Mouse (Mus musculus) cerebellum, postnatal 10 days (tissue): ENCODE measurements around the gene Olfr1394.
"Not testable (repeated sequence)": the region's sequence is repeated elsewhere in the genome, so short reads cannot be mapped to it uniquely, and the experiment has no call there.

ENCODE experiments used
- DNase-seq, 2 experiments: peaks; one replicate each; pipeline ENCODE4 v3.0.0; 2021; ENCODE audit warnings: mixed read lengths in 2 of 2

The Olfr1394 gene

DNA sequence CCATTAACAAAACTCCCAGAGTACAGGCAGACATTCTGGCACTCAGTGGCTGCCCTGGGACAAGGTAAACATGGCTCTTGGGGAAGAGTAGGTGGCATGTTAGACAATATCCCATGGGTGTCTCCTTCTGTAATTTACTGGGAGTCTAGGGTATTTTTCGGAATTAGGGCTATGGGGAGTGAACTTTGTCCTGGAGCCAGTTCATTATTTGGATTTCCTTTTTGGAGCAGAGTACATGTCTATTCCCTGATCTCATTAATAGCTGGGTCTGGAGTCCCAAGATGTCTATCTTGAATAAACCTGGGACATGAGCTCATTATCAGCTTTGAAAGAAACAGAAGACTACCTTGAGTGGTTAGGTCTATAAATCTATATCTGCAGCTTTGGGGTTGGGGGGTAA, at the start of gene Olfr1394:
Gene Olfr1394 (plus strand): TSS at position 301 of the 400 bp plus-strand sequence.
- no peak for DNase-seq

GRCm38 (mm10) chr11:49105752-49106151, 48.4 kb upstream of the Olfr1394 start:
- DNase-seq, result no peak

- DNase-seq, result no peak
Measured at GRCm38 (mm10) chr11:49107650-49108537, 46.3 kb upstream of the Olfr1394 start.

DNA sequence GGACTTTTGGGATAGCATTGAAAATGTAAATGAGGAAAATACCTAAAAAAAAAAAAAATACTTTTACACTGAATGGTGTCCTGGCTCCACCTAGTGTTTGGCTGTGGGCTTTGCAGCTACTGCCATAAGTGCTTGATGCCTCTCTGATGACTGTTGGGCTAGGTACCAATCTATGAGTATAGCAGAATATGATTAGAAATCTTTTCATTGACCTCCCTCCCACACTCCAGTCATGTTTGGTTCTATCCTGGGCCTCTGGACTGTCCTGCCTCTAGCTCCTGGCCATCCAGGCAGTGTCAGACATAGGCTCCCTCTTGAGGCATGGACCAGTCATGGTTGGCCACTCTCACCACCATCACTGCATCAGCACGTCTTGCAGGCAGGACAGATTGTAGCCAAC, 45.3 kb upstream of the Olfr1394 start:
- DNase-seq, result peak; percentile 40

DNA sequence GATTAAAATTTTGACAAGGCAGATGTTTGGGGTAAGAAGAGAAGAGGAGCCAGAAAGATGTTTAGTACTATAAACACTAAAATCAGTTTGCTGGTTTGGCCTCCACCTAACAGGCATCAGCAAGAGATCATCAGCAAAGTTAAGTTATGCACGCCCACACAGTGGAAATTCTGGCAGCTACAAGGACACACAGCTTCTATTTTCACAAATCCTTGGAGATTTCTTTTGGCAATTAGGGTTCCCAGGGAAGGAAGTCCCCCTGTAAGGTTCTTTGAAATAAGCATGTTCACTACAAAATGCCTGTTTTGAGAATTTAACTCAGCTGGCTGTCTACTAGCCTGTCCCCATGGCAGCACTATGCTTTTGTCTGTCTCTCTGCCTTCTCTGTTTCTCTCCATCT, 43.2 kb upstream of the Olfr1394 start:
- DNase-seq, result no peak

DNA sequence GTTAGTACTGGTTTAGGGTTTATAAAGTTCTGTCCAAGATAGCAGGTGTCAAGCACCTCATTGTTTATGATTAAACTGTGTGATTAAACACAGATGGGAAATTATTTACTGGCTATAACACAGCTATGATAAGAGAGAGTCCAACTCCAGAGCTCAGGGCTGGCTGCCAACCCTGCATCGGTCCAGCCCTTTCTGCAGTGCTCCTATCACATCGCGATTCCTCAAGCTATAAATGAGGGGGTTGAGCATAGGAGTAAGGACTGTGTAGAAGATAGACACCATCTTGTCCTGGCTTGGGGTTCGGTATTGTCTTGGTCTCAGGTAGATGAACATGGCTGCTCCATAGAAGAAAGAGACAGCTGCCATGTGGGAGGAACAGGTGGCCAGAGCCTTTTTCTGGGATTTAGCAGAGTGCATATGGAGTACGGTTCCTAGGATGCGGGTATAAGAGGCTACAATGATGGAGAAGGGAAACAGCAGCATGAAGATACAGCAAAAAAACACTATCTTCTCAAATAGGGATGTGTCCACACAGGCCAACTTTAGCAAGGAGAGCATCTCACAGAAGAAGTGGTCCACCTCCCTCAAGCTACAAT, 41.5 kb upstream of the Olfr1394 start:
- peak in 1 of 2 experiments; percentile 7 for DNase-seq

DNA sequence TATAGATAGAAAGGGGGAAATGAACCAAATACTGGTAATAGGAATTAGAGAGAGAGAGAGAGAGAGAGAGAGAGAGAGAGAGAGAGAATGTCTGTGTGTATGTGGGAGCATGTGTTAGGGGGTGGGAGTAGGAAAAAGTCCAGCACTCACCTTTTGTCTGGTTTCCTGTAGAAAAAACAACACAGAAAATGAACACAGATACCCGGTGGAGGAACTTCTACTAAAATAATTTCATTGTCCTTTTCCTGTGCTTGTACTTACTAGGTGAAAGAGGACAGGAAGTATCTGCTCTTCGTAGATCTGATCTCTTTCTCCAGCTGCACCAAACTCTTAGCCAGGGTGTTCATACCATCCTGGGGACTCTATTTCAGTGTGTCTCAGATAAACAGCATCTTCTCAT, 40.0 kb upstream of the Olfr1394 start:
- DNase-seq, result no peak

- DNase-seq, result no peak
Measured at GRCm38 (mm10) chr11:49114774-49115173, 39.4 kb upstream of the Olfr1394 start, which contains the start of gene Olfr1396. Gene Olfr1396 (minus strand): TSS chr11:49114874.

- DNase-seq, result no peak
Measured at GRCm38 (mm10) chr11:49119635-49120034, 34.5 kb upstream of the Olfr1394 start.

- no peak for DNase-seq
Measured at GRCm38 (mm10) chr11:49124169-49124568, 30.0 kb upstream of the Olfr1394 start.

- DNase-seq, result no peak
Measured at GRCm38 (mm10) chr11:49141974-49142373, 12.2 kb upstream of the Olfr1394 start, which contains the start of gene Olfr1395. Gene Olfr1395 (plus strand): TSS chr11:49142274.

DNA sequence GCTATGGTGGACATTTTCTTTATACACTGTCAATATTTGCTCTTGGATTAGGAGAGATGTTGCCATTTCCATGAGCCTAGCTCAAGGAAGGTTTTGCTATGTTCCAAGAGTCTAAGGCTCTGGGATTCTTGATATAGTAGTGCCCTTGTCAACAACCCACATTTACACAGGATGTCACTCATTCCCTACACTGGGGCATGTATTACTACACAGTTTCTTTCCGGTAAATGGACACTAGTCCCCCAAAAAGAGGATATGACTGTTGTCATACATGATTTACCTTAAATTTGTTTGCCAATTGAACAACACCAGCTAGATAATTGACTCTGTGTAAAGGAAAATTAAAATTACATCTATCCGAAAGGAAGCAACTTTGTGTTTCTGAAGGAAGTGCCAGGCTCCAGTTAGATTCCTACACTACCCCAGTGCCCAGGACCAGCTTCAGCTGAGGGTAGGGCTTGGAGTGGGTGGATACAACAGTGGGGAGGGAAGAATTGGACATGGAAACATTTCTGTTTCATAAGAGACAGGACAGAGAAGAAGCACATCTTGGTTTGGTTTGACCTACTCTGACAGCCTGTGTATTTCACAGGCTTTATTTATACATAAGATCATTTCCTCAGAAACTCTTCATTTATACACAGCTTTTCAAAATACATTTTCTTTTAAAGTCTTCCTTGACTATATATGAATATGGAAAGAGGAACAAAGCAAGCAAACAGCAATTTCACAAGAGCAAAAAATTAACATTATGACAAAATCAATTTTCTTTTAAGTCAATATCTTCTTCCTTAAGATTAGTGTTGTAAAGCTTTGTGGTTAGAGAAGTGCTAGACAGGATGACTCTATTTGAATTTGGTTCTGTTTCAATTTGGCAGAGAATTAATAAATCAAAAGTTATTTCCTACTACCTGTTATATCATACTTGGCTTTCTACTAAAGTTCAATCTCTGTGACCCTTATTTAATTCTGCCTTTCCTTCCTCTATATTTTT, 2.9 kb downstream of the Olfr1394 start:
- DNase-seq, result no peak

GRCm38 (mm10) chr11:49168839-49169611, 14.8 kb downstream of the Olfr1394 start:
- peak in 1 of 2 experiments; percentile 13 for DNase-seq

- DNase-seq, result no peak
Measured at GRCm38 (mm10) chr11:49170576-49170975, 16.4 kb downstream of the Olfr1394 start.

- DNase-seq, result no peak
Measured at GRCm38 (mm10) chr11:49175345-49175744, 21.2 kb downstream of the Olfr1394 start.

- not testable (repeated sequence) for DNase-seq
Measured at GRCm38 (mm10) chr11:49176047-49176779, 22.0 kb downstream of the Olfr1394 start.

DNA sequence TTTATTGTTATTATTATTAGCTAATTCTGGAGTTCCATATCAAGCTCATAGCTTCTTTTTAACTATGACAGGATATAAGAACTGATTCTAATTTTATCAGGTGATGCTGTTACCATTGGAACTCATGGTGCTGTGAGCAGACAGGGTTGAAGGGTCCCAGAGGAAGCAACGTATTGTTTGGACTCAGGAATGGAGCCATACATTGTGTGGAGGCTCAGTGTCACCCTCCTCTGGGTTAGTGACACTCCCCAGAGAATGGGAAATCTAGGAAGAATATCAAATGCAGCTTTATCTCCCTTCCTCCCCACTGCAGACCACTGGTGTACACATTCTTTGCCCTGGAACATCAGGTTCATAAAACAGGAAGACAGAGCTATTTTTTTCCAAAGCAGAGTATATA, 29.0 kb downstream of the Olfr1394 start:
- no peak for DNase-seq

DNA sequence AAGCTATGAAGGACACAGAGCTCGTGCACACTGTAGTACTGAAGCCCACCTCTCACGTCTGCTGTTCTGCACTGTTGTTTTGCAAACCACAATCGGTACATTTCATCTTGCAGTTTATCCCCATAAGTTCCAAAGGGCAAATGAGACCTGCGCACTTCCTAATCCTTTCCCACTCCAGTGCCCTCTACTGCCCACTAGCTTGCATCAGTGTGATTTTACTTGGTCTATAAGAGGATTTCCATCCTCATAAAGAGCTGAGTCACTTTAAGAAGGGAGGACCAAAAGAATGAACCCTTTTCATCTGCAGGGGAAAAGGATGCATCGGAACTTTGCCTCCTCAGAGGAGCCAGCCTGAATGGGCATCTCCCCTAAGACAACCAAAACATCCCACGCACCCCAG, 32.3 kb downstream of the Olfr1394 start:
- no peak for DNase-seq

DNA sequence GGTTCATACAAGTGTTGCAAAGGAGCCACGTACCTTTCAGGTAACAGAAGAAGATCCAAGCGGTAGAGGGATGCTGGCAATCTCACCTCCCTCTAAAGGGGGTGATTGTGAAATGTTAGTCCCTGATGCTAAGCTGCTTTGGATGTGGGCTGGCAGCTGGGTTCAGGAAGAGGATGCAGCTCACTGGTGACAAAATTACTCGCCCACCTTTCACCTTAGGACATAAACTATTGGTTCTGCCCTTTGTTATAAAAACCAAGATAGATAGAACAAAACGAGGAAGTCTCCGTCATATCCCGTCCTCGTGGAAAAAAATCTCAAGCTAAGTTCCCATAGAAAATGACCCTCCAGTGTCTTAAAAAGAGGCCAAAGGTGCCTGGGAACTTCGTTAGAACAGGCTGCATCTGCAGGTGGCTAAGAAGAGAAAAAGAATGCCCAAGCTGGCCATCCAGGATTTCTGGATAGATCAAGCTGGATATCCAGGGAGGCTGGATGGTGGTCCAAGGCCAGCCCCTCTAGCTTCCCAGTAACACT, 32.8 kb downstream of the Olfr1394 start, which contains the start of gene Btnl9:
Gene Btnl9 (minus strand): TSS at position 205 of the 534 bp plus-strand sequence.
- no peak for DNase-seq

- DNase-seq, result no peak
Measured at GRCm38 (mm10) chr11:49187701-49188100, 33.5 kb downstream of the Olfr1394 start.

GRCm38 (mm10) chr11:49189737-49190136, 35.6 kb downstream of the Olfr1394 start:
- DNase-seq, result peak; percentile 83 to 84
